Mouse (Mus musculus) liver, embryonic 12.5 days (tissue): Measurements from ENCODE around the gene 0610010K14Rik. TPM values are rescaled to one million over a fixed set of nuclear protein-coding genes. Genes with fewer than 3 reads are reported as not detected.
A peak's percentile ranks its signal among the peaks of the same experiment; 100 is the strongest.

Source experiments
- ATAC-seq: fragments of 200-750 bp; cut with Nextera tagmentation; 2 replicates; pipeline ENCODE4 v1.8.0; 2017; ENCODE audit warnings: moderate number of reproducible peaks, mild to moderate bottlenecking, moderate library complexity
- H3K27ac ChIP-seq: fragments of 300-500 bp; sonication (generic); 2 replicates; pipeline ENCODE4 v1.5.1; 2016; ENCODE audit warnings: mild to moderate bottlenecking
- H3K27me3 ChIP-seq: fragments of 300-500 bp; sonication (generic); replicated peaks from 2 replicates; pipeline ENCODE4 v1.6.1; 2016; ENCODE audit warnings: mild to moderate bottlenecking, moderate library complexity
- H3K36me3 ChIP-seq: fragments of 300-500 bp; sonication (generic); 2 replicates; pipeline ENCODE4 v1.6.1; 2016; ENCODE audit warnings: mild to moderate bottlenecking, moderate library complexity
- H3K4me1 ChIP-seq: fragments of 300-500 bp; sonication (generic); 2 replicates; pipeline ENCODE4 v1.6.1; 2016
- H3K4me2 ChIP-seq: fragments of 300-500 bp; sonication (generic); 2 replicates; pipeline ENCODE4 v1.6.1; 2016; ENCODE audit warnings: mild to moderate bottlenecking, moderate library complexity
- H3K4me3 ChIP-seq: fragments of 300-500 bp; sonication (generic); 2 replicates; pipeline ENCODE4 v1.5.1; 2016; ENCODE audit warnings: mild to moderate bottlenecking, moderate library complexity
- H3K9ac ChIP-seq: fragments of 300-500 bp; sonication (generic); 2 replicates; pipeline ENCODE4 v1.6.1; 2016; ENCODE audit warnings: mild to moderate bottlenecking, moderate library complexity
- H3K9me3 ChIP-seq: fragments of 300-500 bp; sonication (generic); replicated peaks from 2 replicates; pipeline ENCODE4 v1.6.1; 2016; ENCODE audit warnings: mild to moderate bottlenecking, moderate library complexity
- WGBS: fragments of 180-500 bp; shearing (Covaris S2); methylation state at CpG from one replicate; pipeline ENCODE4 v1.1.7; 2016; ENCODE audit not compliant: insufficient replicate concordance; 5-methylcytosine and 5-hydroxymethylcytosine counted together
- microRNA counts: library from miRNA; unstranded; fragments of <30 nt; microRNA quantifications from one replicate; lab custom pipeline; 2017
- microRNA-seq: library from miRNA; unstranded; fragments of <30 nt; microRNA quantifications from one replicate; pipeline ENCODE4, GENCODE M21; 2017
- polyA plus RNA-seq: library from polyadenylated mRNA; unstranded; fragments of >200 nt; fragmentation: Nextera tagmentation; extraction: Ambion mirVana; gene quantifications from 2 replicates; pipeline ENCODE4 v1.2.1, GENCODE M21; 2016

Gene 0610010K14Rik
- polyA plus RNA-seq, 1 experiment from 2014 or later = 104 TPM

DNA sequence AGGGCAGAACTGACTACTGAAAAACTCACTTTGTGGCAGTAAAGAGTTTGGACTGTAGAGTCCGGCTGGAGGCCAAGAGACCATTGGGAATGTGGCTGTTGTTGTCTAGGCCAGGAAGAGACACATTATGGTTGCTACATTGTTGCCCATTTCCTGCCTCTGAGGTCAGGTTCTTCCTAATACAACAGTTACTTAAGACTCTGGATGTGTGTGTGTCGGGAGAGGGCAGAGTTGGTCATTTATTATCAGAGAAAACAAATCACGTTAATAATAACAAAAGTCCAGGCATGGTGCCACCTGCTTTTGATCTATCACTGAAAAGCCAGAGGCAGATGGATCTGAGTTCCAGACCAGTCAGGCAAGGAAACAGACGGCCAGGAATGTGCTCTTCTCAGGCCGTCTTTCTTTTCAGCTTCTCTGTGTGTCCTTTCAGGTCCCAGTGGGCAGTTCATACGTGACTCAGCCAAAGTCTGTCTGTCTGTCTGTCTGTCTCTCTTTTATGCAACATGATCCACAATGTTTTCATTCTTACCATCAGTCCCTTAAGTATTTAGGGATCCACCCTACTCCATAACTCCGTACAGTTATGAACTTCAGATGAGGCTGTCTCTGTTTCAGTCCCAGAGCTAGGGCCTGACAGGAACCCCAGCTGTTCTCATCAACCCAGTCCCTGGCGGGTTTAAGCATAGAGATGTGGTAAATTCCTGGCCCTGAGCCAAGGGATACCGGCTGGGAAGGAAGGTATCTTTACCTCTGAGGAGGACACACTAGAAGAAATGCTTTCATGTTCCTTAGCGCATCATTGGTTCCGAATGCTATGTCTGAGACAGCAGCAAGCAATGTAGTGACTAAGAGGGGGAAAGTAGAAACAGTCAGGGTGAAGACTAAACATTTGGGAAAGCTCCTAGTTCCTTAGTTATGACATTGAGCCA is 44.1 kb downstream of the 0610010K14Rik start:
- Histone ChIP-seq H3K27me3 (no peaks in the 10 kb centered on the region), H3K4me2 (no peak overlapping the region), H3K4me3 (no peak overlapping the region), H3K27ac (no peak overlapping the region), H3K4me1 (no peaks in the 10 kb centered on the region), H3K9ac (no peak overlapping the region), H3K36me3 (no peaks in the 10 kb centered on the region), H3K9me3 (no peaks in the 10 kb centered on the region)
- WGBS = 63% methylated on average over 11 of the region's 11 CpGs
- no peak for ATAC-seq

GRCm38 (mm10) chr11:70192157-70192556 is 45.6 kb downstream of the 0610010K14Rik start:
- H3K4me3 ChIP-seq = no peak overlapping the region
- no peak for ATAC-seq
- WGBS = 46% methylated on average over 4 of the region's 4 CpGs
- H3K36me3 ChIP-seq = no peaks in the 10 kb centered on the region
- H3K27ac ChIP-seq = no peak overlapping the region
- no peak overlapping the region for H3K9ac ChIP-seq
- no peaks in the 10 kb centered on the region for H3K4me1 ChIP-seq
- H3K27me3 ChIP-seq = no peaks in the 10 kb centered on the region
- no peaks in the 10 kb centered on the region for H3K9me3 ChIP-seq
- no peak overlapping the region for H3K4me2 ChIP-seq

DNA sequence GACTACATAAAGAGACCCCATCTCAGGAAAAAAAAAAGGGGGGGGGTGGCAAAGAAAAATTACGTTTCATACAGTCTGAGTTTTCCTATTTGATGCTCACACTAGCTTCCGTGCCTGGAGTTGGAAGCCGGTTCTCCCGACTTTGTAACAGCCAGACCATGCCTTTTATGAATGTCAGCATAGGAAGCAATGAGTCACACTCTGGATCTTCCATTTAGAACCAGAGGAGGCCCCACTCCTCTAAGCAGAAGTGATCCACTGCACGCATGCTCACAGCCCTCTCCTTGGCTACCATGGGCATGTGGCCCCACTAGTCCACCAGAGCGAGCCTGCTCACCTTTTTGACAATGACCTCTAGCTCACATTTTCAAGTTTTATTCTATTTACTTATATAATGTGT is 46.5 kb downstream of the 0610010K14Rik start:
- Histone ChIP-seq H3K9ac (no peak overlapping the region), H3K27ac (no peak overlapping the region), H3K4me2 (no peak overlapping the region), H3K9me3 (no peaks in the 10 kb centered on the region), H3K27me3 (no peaks in the 10 kb centered on the region), H3K4me1 (no peaks in the 10 kb centered on the region), H3K36me3 (no peaks in the 10 kb centered on the region), H3K4me3 (no peak overlapping the region)
- WGBS = 68% methylated on average over 6 of the region's 6 CpGs
- ATAC-seq = no peak

DNA sequence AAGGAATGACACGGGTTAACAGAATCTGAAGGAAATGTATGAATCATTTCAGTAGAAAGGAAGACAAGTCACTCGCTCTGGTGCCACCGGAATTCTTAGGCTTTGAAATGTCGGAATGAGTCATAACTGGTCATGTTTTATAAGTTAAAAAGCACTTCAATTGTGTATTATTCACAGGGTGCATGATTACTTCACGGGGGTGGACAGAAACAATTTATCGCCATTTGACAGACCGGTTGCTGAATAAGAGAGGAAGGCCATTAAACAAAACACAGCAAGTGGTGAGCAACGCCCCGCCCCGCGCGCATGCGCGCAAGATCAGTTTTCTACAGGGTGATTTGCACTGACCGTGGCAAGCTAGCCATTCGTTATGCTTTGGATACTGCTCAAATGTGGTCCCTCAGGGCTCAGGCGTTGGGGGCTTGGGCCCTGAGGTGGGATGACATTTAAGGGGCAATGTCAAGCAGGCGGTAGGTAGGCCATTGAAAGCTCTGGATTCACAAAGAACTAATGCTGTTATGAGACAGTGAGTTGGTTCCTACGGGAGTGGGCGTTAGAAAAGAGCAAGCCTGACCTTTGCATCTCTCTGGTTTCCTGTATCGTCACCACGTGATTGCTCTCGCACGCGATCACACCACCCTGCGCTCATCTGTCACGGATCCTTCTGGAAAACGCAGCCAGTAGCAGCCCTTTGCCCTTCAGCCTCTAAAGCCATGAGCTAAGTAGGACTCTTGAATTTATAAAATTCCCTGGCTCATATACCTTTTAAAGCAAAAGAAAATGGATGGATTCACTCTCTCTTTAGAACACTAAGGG is 48.2 kb downstream of the 0610010K14Rik start:
- Histone ChIP-seq H3K4me2 (no peak overlapping the region), H3K36me3 (no peaks in the 10 kb centered on the region), H3K4me3 (no peak overlapping the region), H3K9ac (no peak overlapping the region), H3K9me3 (no peaks in the 10 kb centered on the region), H3K27ac (no peak overlapping the region), H3K4me1 (no peaks in the 10 kb centered on the region), H3K27me3 (no peaks in the 10 kb centered on the region)
- no peak for ATAC-seq
- WGBS = 80% methylated on average over 28 of the region's 28 CpGs

MicroRNAs encoded within 50 kb of the gene (microRNA counts, 519-probe panel; counts per million panel counts)
- 582 counts per million, percentile 70 among the panel's probes with 10 or more counts for microRNA mmu-miR-195 (lab: Ali Mortazavi, UCI)
- microRNA mmu-miR-497 (lab: Ali Mortazavi, UCI) = 582 counts per million, percentile 70 among the panel's probes with 10 or more counts

Small RNA genes lying within 50 kb of the gene (microRNA-seq; reads per million reads assigned to microRNA genes)
- gene Mir195a (335 reads per million, percentile 62 among the genes with 10 or more reads in this experiment), gene Mir497 (not detected), gene Mir497b (not detected)

Other genes with a start within 250 kb of the 0610010K14Rik start
- 260 and 270 TPM in 2 replicates for gene Gabarap, start 246.8 kb downstream of the 0610010K14Rik start, polyA plus RNA-seq
- gene Phf23, start 242.1 kb downstream of the 0610010K14Rik start, polyA plus RNA-seq = 39.5 and 40.9 TPM in 2 replicates
- 13.4 and 13.7 TPM in 2 replicates for gene Dvl2, start 237.3 kb downstream of the 0610010K14Rik start, polyA plus RNA-seq
- gene Acadvl, start 222.5 kb downstream of the 0610010K14Rik start, polyA plus RNA-seq = 89.9 and 91.3 TPM in 2 replicates
- gene Dlg4, start 221.0 kb downstream of the 0610010K14Rik start, polyA plus RNA-seq = 2.3 and 2.7 TPM in 2 replicates
- 0.51 and 0.63 TPM in 2 replicates for gene Asgr1, start 183.8 kb downstream of the 0610010K14Rik start, polyA plus RNA-seq
- gene Asgr2, start 145.3 kb downstream of the 0610010K14Rik start, polyA plus RNA-seq = 4.3 and 4.8 TPM in 2 replicates
- 0.72 and 0.80 TPM in 2 replicates for gene Mgl2, start 107.6 kb downstream of the 0610010K14Rik start, polyA plus RNA-seq
- 0.33 TPM in 1 of 2 replicates, not detected in the other for gene Clec10a, start 81.7 kb downstream of the 0610010K14Rik start, polyA plus RNA-seq
- 1.5 and 1.8 TPM in 2 replicates for gene Slc16a11, start 25.2 kb downstream of the 0610010K14Rik start, polyA plus RNA-seq
- gene Slc16a13, start 16.9 kb downstream of the 0610010K14Rik start, polyA plus RNA-seq = 6.1 and 8.5 TPM in 2 replicates
- 2.8 and 3.8 TPM in 2 replicates for gene Bcl6b, start 8.1 kb downstream of the 0610010K14Rik start, polyA plus RNA-seq
- gene Gm21988, start 1.9 kb upstream of the 0610010K14Rik start, polyA plus RNA-seq = 6.2 and 7.8 TPM in 2 replicates
- 159 and 173 TPM in 2 replicates for gene Rnasek, start 1.9 kb upstream of the 0610010K14Rik start, polyA plus RNA-seq
- 24.7 and 26.8 TPM in 2 replicates for gene Alox12, start 17.4 kb upstream of the 0610010K14Rik start, polyA plus RNA-seq
- gene Alox12e, start 84.7 kb upstream of the 0610010K14Rik start, polyA plus RNA-seq = 0.12 and 0.20 TPM in 2 replicates
- gene Alox15, start 114.1 kb upstream of the 0610010K14Rik start, polyA plus RNA-seq = 0.88 and 1.9 TPM in 2 replicates
- 28.6 and 29.7 TPM in 2 replicates for gene Pelp1, start 172.1 kb upstream of the 0610010K14Rik start, polyA plus RNA-seq
- 17.9 and 22.5 TPM in 2 replicates for gene Arrb2, start 194.7 kb upstream of the 0610010K14Rik start, polyA plus RNA-seq
- 19.7 and 21.7 TPM in 2 replicates for gene Med11, start 214.0 kb upstream of the 0610010K14Rik start, polyA plus RNA-seq
- gene Zmynd15, start 221.5 kb upstream of the 0610010K14Rik start, polyA plus RNA-seq = 0.12 and 0.23 TPM in 2 replicates
- 0.87 and 1.1 TPM in 2 replicates for gene Cxcl16, start 222.1 kb upstream of the 0610010K14Rik start, polyA plus RNA-seq